Comparison of ENCODE assay signal across 9 mouse cellular contexts in the genomic region with DNA sequence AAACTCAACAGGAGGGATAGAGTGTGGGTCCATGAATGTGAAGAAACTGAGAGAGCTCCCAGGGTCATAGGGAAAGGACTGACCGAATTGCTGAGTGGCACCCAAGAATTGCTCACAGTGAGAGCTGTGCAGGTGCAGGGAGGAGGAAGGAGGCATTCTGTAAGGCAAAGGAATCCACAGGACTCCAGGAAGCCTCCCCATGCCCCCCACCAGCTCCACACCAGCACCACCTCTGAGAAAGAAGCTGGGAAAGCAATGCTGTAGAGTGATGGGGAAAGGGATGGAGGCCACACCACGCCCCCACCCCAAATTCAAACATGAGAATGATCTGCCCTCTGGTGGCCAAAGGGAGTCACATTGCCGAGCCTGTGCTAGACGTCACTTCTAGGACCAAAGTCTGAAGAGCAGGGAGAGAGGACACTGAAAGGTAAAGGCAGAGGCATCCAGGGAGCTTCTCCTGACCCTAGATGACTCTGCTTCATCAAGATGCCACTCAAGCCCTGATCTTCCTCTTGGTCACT. TPM values are rescaled to one million over a fixed set of nuclear protein-coding genes. Genes with fewer than 3 reads are reported as not detected.
DNase-seq lines count a peak whose midpoint lies in the region; ATAC-seq and TF ChIP-seq lines count a peak whose summit lies in the region.
"Had no signal": no experiment of that assay in that cellular context is flagged by ENCODE, and none has a peak within 500 bp of the region (broad histone marks: within the 10 kb centered on the region; RNA-seq: fewer than 3 reads in every experiment).

No protein-coding gene starts in this region.

- peak; percentile 94 for TF ChIP-seq CTCF in midbrain, postnatal 0 days (IDR thresholded peaks at IDR 0.05)

- no peak overlapping the region for H3K4me2 ChIP-seq in forebrain, embryonic 16.5 days (ENCODE audit: low read length)
- H3K4me2 ChIP-seq in midbrain, postnatal 0 days (ENCODE audit: low read depth, low read length, poor library complexity, severe bottlenecking) = no peak overlapping the region
- H3K4me2 ChIP-seq: limb, embryonic 13.5 days had no signal

- no peak overlapping the region for H3K4me3 ChIP-seq in forebrain, embryonic 16.5 days (replicated peaks; ENCODE audit: low read length)
- no peak overlapping the region for H3K4me3 ChIP-seq in midbrain, postnatal 0 days (ENCODE audit: low read depth, low read length)
- H3K4me3 ChIP-seq: limb, embryonic 13.5 days had no signal

- no peak overlapping the region for H3K27ac ChIP-seq in forebrain, embryonic 16.5 days (ENCODE audit: low read length)
- H3K27ac ChIP-seq in midbrain, postnatal 0 days (ENCODE audit: low read depth, low read length) = no peak overlapping the region
- H3K27ac ChIP-seq: limb, embryonic 13.5 days had no signal

- no peaks in the 10 kb centered on the region for H3K36me3 ChIP-seq in forebrain, embryonic 16.5 days (ENCODE audit: control insufficient read depth, insufficient read depth)
- H3K36me3 ChIP-seq in midbrain, postnatal 0 days (ENCODE audit: insufficient read depth, low read length) = no peaks in the 10 kb centered on the region
- H3K36me3 ChIP-seq: limb, embryonic 13.5 days had no signal

- H3K9me3 ChIP-seq in forebrain, embryonic 16.5 days (ENCODE audit: control insufficient read depth, low read length) = no peaks in the 10 kb centered on the region
- H3K9me3 ChIP-seq in midbrain, postnatal 0 days (ENCODE audit: low read length) = no peaks in the 10 kb centered on the region
- H3K9me3 ChIP-seq: limb, embryonic 13.5 days had no signal

- ATAC-seq in forebrain, embryonic 16.5 days = no peak
- no peak for ATAC-seq in midbrain, postnatal 0 days (ENCODE audit: low FRiP score)

- peak; percentile 77 to 82 for DNase-seq in cerebellum, postnatal 14 days
- DNase-seq in cerebellum, adult 9-11 months = no peak
- DNase-seq in urinary bladder, postnatal 14 days (ENCODE audit: low spot score) = peak; percentile 29
- DNase-seq in urinary bladder, postnatal 36 days (ENCODE audit: low spot score in 2 of 2) = no peak
- peak; percentile 49 to 54 for DNase-seq in layer of hippocampus, postnatal 36 days
- DNase-seq in midbrain, postnatal 0 days (ENCODE audit: low spot score) = peak; percentile 85
- peak; percentile 62 to 64 for DNase-seq in thymus, postnatal 36 days

- 13% methylated on average over 4 of the region's 4 CpGs for WGBS in forebrain, embryonic 16.5 days
- 20% methylated on average over 4 of the region's 4 CpGs for WGBS in midbrain, postnatal 0 days

- H3K4me1 ChIP-seq in forebrain, embryonic 16.5 days (replicated peaks; ENCODE audit: control insufficient read depth, insufficient read depth, low read length) = peaks cover 3% of the 10 kb centered on the region
- H3K4me1 ChIP-seq in midbrain, postnatal 0 days (ENCODE audit: insufficient read depth, low read length) = 0 out of 2 replicates have a peak, but pooled peaks cover under 1% of the 10 kb centered on the region

- 0 out of 2 replicates have a peak overlapping the region, but pooled peaks have one; percentile 22 for H3K9ac ChIP-seq in forebrain, embryonic 16.5 days (replicated peaks; ENCODE audit: low read depth, low read length)
- H3K9ac ChIP-seq in midbrain, postnatal 0 days (replicated peaks; ENCODE audit: low read length, poor library complexity, severe bottlenecking) = no peak overlapping the region; the same call in 1 of the 2 replicates
- H3K9ac ChIP-seq: limb, embryonic 13.5 days had no signal

- H3K27me3 ChIP-seq in forebrain, embryonic 16.5 days (replicated peaks; ENCODE audit: control insufficient read depth, insufficient read depth, low read length) = no peaks in the 10 kb centered on the region
- no peaks in the 10 kb centered on the region for H3K27me3 ChIP-seq in midbrain, postnatal 0 days (ENCODE audit: insufficient read depth, low read length)
- H3K27me3 ChIP-seq: limb, embryonic 13.5 days had no signal

RNA-seq across cellular contexts. Expression of a gene that starts 3.6 kb away (rescaled TPM):
- polyA plus RNA-seq in forebrain, embryonic 16.5 days (2015; fragmentation: Nextera tagmentation; extraction: Ambion mirVana) = 41.2 and 43.8 TPM in 2 replicates
- total RNA-seq in layer of hippocampus, postnatal 36 days (2021) = 100 to 1,000 TPM; 111 to 118 TPM
- 41.2 and 49.1 TPM in 2 replicates for total RNA-seq in midbrain, postnatal 0 days (2014; rRNA removed)
- 38.0 and 38.1 TPM in 2 replicates for polyA plus RNA-seq in midbrain, postnatal 0 days (2015; fragmentation: Nextera tagmentation; extraction: Ambion mirVana)

RNA-seq across cellular contexts. Expression of a gene that starts 37.5 kb away (rescaled TPM):
- polyA plus RNA-seq in forebrain, embryonic 16.5 days (2015; fragmentation: Nextera tagmentation; extraction: Ambion mirVana) = 35.8 and 39.4 TPM in 2 replicates
- total RNA-seq in layer of hippocampus, postnatal 36 days (2021) = 10 to 100 TPM; 31.8 to 36.9 TPM
- 35.2 and 38.8 TPM in 2 replicates for total RNA-seq in midbrain, postnatal 0 days (2014; rRNA removed)
- polyA plus RNA-seq in midbrain, postnatal 0 days (2015; fragmentation: Nextera tagmentation; extraction: Ambion mirVana) = 19.2 and 19.8 TPM in 2 replicates

Comparison
In these comparisons a context has a peak if more than half of its experiments do, and no peak if none do; other contexts are left out.
1. DNase-seq: peak in cerebellum, postnatal 14 days (2 of 2), urinary bladder, postnatal 14 days (single experiment), layer of hippocampus, postnatal 36 days (2 of 2), midbrain, postnatal 0 days (single experiment) and thymus, postnatal 36 days (2 of 2); none in cerebellum, adult 9-11 months (single experiment) and urinary bladder, postnatal 36 days (0 of 2).